Mouse (Mus musculus) activated CD4-positive, CD25-positive, alpha-beta regulatory T cell, adult 4 months (primary cell): ENCODE results near the gene Iqcf1. TPM values are rescaled to one million over a fixed set of nuclear protein-coding genes. Genes with fewer than 3 reads are reported as not detected.
A peak's percentile ranks its signal among the peaks of the same experiment; 100 is the strongest.

ENCODE experiments used
- ATAC-seq: one replicate; pipeline ENCODE4 v1.8.0; 2017
- polyA plus RNA-seq, 2 experiments: library from polyadenylated mRNA; unstranded; fragments of 100-300 nt; shearing (Covaris generic); gene quantifications; one replicate each; pipeline ENCODE4 v1.2.1; 2017

Iqcf1 gene
- polyA plus RNA-seq: not detected

GRCm38 (mm10) chr9:106499667-106500066, at the start of gene Iqcf1:
Gene Iqcf1 (plus strand): TSS chr9:106499967.
- no peak for ATAC-seq

GRCm38 (mm10) chr9:106450661-106451060, 49.1 kb upstream of the Iqcf1 start:
- no peak for ATAC-seq

GRCm38 (mm10) chr9:106451298-106451697, 48.5 kb upstream of the Iqcf1 start:
- ATAC-seq: no peak

- ATAC-seq: no peak
Observed at GRCm38 (mm10) chr9:106451899-106452298, 47.9 kb upstream of the Iqcf1 start.

- no peak for ATAC-seq
Observed at GRCm38 (mm10) chr9:106452351-106452750, 47.4 kb upstream of the Iqcf1 start.

- no peak for ATAC-seq
Observed at GRCm38 (mm10) chr9:106452821-106453220, 46.9 kb upstream of the Iqcf1 start.

GRCm38 (mm10) chr9:106453271-106454070, 46.3 kb upstream of the Iqcf1 start, which contains the start of gene Pcbp4:
Gene Pcbp4 (plus strand): TSS chr9:106453291.
- peak; percentile 69 for ATAC-seq

- ATAC-seq: no peak
Observed at GRCm38 (mm10) chr9:106454071-106454761, 45.6 kb upstream of the Iqcf1 start.

GRCm38 (mm10) chr9:106454888-106455681, 44.7 kb upstream of the Iqcf1 start:
- ATAC-seq: no peak

GRCm38 (mm10) chr9:106456325-106457162, 43.2 kb upstream of the Iqcf1 start:
- ATAC-seq: no peak

- ATAC-seq: no peak
Observed at GRCm38 (mm10) chr9:106457163-106457559, 42.6 kb upstream of the Iqcf1 start.

- no peak for ATAC-seq
Observed at GRCm38 (mm10) chr9:106457920-106458319, 41.8 kb upstream of the Iqcf1 start.

- ATAC-seq: no peak
Observed at GRCm38 (mm10) chr9:106459946-106460345, 39.8 kb upstream of the Iqcf1 start.

GRCm38 (mm10) chr9:106460401-106461025, 39.3 kb upstream of the Iqcf1 start:
- ATAC-seq: no peak

GRCm38 (mm10) chr9:106461026-106461415, 38.7 kb upstream of the Iqcf1 start:
- ATAC-seq: no peak

GRCm38 (mm10) chr9:106461641-106462429, 37.9 kb upstream of the Iqcf1 start:
- no peak for ATAC-seq

GRCm38 (mm10) chr9:106462430-106462800, 37.4 kb upstream of the Iqcf1 start:
- no peak for ATAC-seq

GRCm38 (mm10) chr9:106463122-106464063, 36.4 kb upstream of the Iqcf1 start:
- ATAC-seq: no peak

GRCm38 (mm10) chr9:106464751-106465541, 34.8 kb upstream of the Iqcf1 start:
- peak; percentile 41 for ATAC-seq
